Mouse (Mus musculus) cerebellum, postnatal 4 days (tissue): Measurements from ENCODE around the gene 1700013F07Rik.
"Not testable (repeated sequence)": the region's sequence is repeated elsewhere in the genome, so short reads cannot be mapped to it uniquely, and the experiment has no call there.

Source experiments
- DNase-seq, 2 experiments: peaks; one replicate each; pipeline ENCODE4 v3.0.0; 2022; ENCODE audit warnings: low spot score in 2 of 2, mixed read lengths in 1 of 2

Gene 1700013F07Rik

DNA sequence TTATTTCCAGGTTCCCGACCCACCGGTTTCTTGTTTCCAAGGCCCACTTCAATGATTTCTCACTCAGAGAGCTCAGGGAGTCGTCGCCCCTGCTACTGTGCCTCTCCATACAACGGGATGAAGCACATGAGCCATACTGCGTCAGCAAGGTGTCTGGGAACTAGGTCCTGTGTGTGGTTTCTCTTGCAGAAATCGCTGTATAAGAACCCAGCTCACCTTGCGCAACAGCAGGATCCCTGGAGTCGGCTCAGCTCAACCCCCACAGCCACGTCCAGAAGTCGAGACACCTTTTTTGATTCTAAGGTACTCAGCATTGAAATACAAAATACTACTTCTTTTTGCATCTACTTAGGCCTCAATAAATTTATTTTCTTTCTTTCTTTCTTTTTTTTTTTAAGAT, 8.3 kb downstream of the 1700013F07Rik start:
- DNase-seq, result no peak

DNA sequence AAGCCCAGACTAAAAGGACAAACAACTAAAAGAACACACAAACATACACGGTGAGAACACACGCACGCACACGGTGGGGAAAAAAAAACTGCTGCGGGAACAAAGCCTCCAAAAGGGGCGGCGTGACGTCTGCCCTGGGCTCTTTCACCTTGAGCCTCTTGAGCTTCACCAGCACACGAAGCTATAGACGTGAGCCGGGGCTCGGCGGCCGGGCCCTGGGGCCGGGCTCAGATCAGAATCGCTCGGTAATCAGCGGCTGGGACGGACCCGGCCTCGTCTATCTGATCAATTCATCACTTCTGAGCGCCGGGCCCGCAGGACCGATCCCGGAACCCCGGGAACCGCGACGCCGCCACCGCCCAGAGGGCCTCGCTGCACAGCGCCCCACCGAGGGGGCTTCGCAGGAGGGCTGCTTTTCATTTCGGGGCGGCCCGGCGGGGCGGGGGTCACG, 20.2 kb downstream of the 1700013F07Rik start:
- peak; percentile 39 to 42 for DNase-seq

DNA sequence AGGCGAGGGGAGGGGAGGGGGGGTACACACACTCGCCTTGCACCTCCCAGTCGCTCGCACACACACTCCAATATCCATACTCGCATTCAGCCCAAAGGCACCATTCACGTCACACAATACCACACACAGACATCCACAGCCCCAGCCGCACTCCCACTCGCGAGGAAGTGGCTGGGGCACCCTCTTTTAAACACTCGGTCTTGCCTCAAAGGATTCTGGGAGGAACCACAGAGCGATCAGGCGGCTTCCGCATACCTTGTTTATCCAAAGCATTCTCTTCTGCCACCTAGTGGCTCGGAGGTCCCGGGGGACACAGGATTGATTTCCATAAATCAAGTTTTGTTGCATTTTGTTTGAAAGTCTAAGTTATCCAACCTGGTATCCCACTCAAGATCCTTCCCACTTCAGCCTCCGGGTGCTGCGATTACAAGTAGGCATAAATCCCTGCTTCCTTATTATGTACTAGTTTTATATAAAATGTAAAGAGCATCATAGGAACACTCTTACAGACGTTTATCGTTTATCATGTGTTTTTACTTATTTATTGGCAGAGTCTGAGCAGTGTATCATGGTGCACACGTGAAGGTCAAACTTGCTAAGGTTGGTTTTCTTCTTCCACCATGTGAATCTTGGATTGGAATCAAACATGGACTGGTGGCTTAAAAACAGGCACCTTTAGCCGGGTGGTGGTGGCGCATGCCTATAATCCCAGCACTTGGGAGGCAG, 20.8 kb downstream of the 1700013F07Rik start:
- DNase-seq, result peak; percentile 79 to 88

- no peak for DNase-seq
These were observed 23.9 kb downstream of the 1700013F07Rik start for GRCm38 (mm10) chr3:108557888-108558287.

DNA sequence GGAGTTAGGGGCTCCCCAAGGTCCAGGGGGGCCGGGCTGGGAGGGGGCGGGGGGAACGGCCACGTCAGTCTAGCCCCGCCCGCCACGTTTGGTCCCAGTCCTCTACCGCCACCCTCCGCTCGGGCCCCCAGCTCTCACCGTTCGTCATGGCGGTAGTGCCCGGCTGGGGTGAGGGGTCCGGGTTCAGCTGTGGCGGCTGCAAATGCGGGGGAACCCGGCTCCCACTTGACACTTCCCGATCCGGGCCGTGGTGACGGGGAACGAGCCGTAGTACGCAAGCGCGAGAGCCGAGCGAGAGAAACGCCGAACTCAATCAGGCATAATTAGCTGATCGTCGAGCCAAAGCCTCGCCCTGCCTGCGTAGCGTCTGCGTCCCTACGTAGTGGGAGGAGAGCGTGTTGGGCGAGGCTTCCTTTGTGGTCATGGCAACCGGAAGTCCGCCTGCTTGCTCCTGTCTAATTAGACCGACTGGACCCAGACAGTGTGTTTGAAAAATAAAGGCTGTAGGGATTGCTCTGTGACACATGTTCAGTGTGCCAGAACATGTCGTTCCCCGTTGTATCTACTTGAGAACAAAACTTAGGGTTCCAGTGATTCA, 28.3 kb downstream of the 1700013F07Rik start, which contains the start of gene Tmem167b:
TSS of gene Tmem167b (minus strand) at position 334 of the 598 bp plus-strand sequence.
- peak; percentile 83 to 94 for DNase-seq

DNA sequence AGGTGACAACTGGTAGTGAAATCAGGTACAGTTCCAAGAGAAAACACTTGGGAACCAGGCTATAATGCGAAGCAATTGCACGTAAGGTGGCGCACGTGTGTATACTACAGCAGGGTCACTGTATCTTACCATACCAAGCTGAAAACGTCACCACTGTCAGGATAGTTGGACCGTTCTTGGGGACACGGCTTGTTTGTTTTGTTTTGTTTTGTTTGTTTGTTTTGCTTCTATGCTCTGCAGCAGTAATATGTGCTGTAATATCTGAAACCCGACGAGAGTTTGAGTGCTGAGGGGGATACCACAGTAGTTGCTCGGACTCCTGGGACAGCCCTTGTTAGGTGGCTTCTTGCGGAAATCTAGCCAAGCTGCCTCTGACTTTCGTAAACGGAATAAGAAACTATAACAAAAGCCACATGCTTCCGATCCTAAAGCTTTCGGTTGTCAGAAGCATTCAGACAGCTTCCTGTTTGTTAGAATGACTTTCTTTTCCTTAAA, 28.9 kb downstream of the 1700013F07Rik start:
- no peak for DNase-seq

DNA sequence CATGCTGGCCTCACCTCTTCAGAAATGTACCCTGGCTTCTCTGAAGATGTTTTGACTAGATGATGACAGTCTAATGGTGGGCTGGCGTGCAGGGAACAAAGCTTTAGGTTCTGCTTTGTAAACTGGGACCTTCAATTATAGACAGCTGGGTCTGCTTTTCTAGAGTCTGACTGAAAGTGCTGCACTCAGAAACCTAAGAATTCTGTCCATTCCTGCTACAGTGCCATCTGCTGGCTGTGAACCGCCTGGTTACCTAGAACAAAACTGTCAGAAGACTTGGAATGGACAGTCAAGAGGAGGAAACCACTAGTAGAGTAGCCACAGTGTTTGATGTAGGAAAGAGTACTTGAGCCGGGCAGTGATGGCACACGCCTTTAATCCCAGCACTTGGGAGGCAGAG, 29.4 kb downstream of the 1700013F07Rik start:
- peak; percentile 55 to 79 for DNase-seq

DNA sequence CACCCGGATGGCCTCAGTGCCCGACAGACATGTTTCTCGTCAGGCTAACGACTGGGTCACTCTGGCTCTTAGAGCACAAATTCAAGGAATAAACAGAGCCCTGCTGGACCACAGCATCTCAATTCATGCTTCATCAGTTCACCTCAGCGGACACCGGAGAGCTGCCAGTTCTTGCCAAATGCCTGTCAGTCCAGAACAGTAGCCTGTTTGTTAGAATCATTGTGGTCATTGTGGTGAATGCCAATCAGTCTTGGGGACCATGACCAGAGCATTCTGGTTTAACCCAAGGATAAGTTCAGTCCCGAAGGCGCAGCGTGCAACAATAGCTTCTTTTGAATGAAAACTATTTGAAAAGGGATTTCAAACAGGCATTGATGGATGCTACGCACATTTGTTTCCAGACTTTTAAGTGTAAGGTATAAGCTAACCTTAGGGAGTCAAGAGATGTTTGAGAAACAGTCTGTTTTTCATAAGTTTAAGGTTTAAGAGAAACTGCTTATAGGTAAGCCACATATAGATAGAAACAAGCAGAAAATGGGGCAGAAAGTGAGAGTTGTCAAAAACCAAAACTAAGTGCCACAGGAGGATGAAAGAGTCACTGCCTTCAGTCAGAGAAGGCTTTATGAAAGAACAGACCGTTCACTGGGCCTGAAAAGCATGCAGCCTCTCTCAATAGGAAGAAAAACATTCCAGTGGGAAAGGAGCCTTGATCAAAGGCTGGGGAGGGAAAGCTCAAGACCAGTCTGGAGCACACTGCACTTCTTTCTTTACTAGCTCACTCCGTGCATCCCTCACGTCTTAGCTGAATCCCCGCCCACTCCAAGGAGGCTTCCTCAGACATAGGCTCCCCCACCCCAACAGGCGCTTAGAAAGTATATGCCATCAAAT, 34.3 kb downstream of the 1700013F07Rik start:
- DNase-seq, result peak in 1 of 2 experiments; percentile 26

DNA sequence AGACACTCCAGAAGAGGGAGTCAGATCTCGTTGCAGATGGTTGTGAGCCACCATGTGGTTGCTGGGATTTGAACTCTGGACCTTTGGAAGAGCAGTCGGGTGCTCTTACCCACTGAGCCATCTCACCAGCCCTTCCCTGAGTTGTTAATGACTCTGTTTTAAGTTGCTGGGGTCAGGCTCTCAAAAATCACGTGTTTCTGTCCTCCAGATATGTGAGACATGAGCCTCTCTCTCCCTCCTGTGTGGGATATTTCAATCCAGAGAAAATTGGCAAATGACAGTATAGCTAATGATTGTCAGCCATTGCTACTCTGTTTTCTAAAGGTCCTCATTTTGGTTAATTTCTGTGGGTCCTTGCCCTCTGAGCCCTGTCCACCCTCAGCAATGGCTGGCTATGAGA, 35.7 kb downstream of the 1700013F07Rik start:
- DNase-seq, result not testable (repeated sequence)

DNA sequence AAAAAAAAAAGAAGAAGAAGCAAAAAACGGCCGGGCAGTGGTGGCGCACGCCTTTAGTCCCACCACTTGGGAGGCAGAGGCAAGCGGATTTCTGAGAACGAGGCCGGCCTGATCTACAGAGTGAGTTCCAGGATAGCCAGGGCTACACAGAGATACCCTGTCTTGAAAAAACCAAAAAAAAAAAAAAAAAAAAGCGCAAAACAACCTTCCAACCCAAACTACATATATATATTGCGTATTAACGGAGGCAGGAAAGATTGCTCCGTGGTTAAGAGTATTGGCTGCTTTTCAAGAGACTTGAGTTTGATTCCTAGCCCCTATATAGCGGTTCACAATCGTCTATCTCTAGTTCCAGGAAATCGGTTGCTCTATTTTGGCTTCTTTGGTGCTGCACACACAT, 36.9 kb downstream of the 1700013F07Rik start:
- DNase-seq, result no peak

- DNase-seq, result peak; percentile 92 to 98
These were observed 37.7 kb downstream of the 1700013F07Rik start, which contains the start of gene Taf13 for GRCm38 (mm10) chr3:108571443-108572294. Gene Taf13, plus strand, starts transcription at chr3:108571698.

GRCm38 (mm10) chr3:108572309-108573010, 38.5 kb downstream of the 1700013F07Rik start:
- no peak for DNase-seq

- no peak for DNase-seq
These were observed 40.1 kb downstream of the 1700013F07Rik start for GRCm38 (mm10) chr3:108574018-108574417.

GRCm38 (mm10) chr3:108584580-108584979, 50.6 kb downstream of the 1700013F07Rik start:
- DNase-seq, result no peak

DNA sequence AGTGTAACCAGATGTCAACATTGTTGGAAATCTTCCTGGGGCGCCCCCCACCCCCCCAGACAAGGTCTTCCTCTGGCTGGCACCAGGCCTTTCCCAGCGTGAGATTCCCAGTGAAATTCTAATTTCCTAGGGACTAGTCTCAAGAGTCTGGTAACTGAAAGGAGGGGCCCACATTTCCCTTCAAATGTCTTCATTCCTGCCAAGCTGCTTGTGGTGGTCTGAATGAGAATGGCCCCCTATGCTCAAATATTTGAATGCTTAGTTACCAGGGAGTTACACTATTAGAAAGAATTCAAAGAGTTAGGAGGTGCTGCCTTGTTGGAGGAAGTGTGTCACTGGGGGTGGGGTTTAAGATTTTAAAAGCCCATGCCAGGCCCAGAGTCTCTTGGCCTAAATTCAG, 54.5 kb downstream of the 1700013F07Rik start:
- peak in 1 of 2 experiments; percentile 16 for DNase-seq

- DNase-seq, result peak; percentile 86 to 93
These were observed 57.0 kb downstream of the 1700013F07Rik start, which contains the start of gene Wdr47 for GRCm38 (mm10) chr3:108590786-108591529. Gene Wdr47, plus strand, starts transcription at chr3:108591279.

DNA sequence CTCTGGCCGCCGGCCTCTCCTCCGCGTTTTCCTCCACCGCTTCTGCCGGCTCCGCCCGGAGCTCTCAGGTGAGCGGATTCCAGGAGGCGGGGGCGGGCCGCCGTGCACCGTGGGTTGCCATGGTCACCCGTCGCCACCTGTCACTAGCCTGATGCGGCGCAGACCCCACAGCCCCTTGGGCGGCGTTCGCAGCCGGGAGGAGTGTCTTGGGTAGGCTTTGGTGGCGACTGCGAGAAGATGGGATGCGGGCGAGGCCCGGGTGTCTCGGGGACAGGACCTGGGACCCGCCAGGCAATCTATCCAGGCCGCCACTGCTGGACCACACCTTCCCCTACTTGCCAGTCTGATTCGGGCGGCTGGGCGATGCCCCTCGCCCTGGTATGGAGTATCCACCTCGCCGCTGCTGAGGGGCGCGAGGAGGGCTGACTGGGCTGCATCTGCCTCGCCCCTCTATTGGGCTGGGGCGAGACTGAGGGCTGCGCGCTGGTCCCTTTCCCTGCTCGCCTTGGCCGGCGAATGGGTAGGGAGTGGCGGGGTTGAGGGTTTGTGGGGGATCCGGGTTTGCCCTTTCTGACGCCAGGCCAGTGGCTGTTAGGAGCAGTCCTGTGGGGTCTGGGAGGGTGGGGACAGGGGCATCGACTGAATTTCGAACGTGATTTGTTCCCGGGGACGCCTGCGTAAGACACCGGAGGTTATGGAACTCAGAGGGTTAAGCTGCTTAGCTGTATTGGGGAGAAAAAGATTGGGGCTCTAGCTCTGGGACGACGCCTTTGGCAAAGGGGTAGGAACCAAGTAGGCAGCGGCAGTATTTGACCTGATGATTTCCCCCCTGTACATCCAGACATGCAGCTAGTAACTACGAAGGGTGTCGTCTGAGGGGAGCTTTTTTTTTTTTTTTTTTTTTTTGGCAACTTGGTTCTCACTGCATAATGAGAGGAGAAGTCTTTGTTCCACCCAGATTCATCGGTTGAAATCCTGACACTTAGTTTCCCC, 57.9 kb downstream of the 1700013F07Rik start:
- DNase-seq, result no peak
